Mouse (Mus musculus): ENCODE data around the gene Ces3a.

DNA sequence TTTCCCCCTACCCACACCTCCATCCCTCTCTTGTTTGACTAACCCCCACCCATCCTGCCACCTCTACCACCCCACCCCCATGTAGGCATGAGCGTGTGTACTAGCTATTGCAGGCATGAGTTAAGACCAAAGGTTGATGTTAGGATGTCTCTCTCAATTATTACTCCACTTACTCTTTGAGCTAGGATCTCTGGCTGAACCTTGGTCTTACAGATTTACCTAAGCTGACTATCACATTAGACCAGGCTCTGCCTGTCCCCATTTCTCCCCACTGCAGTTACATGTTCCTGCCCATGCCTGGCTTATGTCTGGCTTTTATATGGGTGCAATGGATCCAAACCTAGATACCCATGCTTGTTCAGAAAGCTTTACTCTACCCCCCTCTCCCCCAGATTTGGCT lies 26.4 kb upstream of the Ces3a start:
- TF ChIP-seq POLR2A (IDR thresholded peaks at IDR 0.05; ENCODE audit: control insufficient read depth, extremely low read depth, insufficient read depth, low read length, poor library complexity) (no peak), CTCF (IDR thresholded peaks at IDR 0.05; ENCODE audit: borderline replicate concordance, control insufficient read depth, extremely low read depth, insufficient read depth, low read length, poor library complexity) (no peak)

Data from thymus, adult 2 months (tissue).